Mouse (Mus musculus): ENCODE measurements at regions not wholly inside any gene's neighbourhood (a gene's known extent, or its start where the extent isn't known, plus 50 kb on each side); places are given as distances from the start of the nearest gene placed in this dataset.
"Not testable (repeated sequence)": the region's sequence is repeated elsewhere in the genome, so short reads cannot be mapped to it uniquely, and the experiment has no call there.

DNA sequence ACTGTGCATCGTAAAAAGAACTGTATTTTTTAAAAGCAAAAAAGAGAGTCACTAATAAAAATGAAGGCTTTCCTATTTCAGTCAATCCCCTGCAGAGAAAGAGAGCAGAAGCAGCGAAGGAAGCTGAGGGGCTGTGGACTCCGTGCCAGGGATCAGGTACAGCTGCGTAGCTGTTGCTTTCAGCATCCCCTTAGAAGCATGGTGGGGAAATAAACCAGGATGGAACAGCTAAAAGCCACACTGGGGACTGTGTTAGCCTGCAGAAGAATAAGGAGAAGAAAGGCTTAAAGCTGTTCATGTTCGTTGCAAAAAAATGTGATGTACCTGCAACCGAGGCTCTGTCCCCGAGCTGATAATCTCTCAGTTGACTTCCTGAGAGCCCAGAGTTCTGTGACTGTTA lies 1302.6 kb upstream of the Sel1l start:
- DNase-seq (ENCODE audit: low spot score), result no peak

DNA sequence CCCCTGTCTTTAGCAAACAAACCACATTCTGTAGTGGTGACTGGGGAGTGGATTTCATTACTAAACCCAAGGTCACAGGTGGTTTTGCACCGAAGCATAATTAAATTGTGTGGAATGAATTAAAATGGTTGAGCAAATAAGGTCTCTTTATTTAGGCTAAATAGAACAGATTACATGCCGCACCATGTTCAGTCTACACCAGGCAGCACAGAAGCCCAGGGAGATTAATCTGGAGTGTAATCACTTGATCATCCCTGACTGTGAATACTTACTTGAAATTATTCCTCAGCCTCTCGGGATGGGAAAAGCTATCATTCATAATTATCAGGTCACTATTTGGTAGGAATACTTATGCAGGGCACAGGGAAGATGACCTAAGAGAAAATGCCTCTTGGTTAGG lies 1293.3 kb upstream of the Sel1l start:
- no peak for DNase-seq (ENCODE audit: low spot score)

DNA sequence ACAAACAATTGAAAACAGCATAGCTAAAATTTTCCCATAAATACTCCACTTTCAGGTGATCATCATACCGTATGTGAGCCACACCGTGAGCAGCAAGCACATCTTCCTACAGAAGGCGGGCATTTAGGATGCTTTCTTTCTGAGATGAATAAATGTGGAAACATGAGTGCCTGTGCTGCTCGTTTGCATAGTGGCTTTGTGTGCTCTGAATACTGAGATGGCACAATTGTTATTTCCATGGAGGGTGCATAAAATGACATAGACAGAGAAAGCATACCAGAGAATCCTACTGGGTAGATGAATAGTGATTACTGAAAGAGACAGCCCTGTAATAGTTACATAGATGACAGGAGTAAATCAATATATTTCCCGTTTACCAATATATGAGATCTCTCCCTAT lies 1287.4 kb upstream of the Sel1l start:
- DNase-seq (ENCODE audit: low spot score), result no peak

DNA sequence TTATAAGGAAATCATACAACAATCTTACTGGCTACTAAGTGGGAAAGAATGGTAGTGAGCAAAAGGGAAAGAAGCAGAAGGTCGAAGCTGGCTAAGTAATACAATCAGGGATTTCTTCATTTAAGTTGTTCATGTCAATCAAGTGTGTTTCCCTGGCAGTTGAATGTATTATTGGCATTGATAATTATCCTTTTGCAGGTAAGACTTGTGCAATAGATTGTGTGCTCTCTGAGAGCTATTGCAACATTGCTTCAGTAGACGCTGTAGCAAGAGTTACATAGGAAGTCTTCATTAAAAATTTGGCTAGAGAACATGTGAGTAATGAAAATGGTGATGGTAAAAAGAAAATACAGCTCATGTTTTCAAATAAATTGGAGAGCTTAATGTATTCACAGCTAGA lies 1273.3 kb upstream of the Sel1l start:
- no peak for DNase-seq (ENCODE audit: low spot score)

DNA sequence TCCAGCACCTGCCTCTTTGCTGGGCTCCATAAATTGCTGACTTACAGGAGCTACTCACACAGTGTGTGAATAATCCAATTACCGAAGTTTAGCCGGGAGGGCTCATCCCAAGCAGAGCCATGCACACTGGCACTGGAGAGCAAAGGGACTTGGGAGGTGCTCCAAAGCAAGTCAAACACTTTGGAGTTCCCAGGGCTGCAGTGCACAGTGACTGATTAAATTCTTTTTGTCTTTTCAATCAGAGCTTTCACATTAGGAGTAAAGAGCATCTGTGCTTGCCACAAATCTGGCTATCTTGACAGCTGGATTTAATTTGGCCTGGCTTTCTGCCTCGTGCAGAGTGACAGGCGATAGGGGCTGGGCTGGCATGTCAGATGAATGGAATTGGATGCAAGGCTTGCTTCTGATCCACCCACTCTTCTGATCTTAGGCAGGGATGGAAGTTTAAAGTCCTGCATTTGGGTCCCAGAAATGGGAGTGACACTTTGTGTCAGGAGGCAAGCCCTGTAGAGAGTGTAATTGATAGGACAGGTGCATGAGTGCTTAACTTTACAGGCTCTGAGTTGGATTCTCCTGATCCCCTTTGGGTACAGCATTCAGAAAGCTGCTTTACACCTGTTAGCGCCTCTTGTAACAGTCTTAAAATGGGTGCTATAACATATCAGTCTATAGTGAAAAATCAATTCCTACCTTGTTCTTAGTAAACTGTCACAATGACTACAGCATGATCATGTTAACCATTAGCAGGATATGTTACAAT lies 1239.3 kb upstream of the Sel1l start:
- no peak for DNase-seq (ENCODE audit: low spot score)

DNA sequence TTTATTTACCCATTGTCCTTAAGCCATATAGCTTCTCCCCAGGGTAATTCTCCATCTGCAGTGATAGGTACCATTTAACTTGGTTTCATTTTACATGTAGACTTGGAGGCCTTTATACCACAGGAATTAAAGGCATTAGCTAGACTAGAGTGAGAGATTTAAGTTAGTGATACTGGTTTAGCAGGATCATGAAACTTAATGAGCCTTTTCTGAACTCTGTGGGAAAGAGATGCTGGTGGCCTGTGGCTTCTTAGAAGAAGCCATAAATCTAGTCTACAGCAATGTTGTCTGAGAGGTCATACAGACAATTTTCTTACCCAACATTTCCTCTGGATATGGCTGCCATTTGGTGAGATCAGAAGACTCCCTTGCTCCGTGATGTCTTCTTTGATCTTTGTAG lies 1214.9 kb upstream of the Sel1l start:
- DNase-seq (ENCODE audit: low spot score), result no peak

DNA sequence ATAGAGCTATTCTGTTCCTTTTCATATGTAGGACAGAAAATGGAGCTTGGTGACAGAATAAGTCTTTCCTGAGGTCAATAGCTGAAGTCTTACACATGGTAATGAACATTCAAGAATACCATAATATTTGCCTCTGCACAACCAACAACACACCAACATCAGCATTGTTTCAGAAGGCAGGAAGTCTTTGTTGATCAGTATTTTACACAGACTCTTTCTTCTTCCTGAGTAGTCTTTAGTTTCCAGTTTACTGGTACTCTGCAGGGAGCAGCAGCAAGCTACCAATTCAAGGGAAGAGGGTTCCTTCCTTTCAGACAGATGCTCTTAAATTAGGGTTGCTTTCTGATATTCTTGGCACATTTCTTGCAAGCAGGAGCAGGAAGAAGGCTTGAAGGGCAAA lies 1170.7 kb upstream of the Sel1l start:
- DNase-seq (ENCODE audit: low spot score), result no peak

DNA sequence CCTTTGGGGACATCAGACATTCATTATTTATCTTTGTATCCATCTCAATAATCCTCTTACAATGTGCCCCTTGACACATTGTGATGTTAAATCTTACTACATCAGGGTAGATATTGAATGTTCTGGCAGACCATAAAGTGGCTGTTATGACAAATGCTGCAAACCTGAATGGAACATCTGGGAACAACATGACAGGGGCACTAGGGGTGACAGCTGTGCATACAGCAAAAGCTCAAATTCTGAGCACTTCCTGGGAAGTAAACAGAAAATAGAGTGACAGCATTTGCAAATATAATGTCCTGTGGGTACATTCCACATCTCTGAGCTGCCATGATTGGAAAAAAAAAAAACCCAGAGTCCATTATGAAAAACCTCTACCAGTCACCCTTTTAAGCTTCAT lies 1162.6 kb upstream of the Sel1l start:
- no peak for DNase-seq (ENCODE audit: low spot score)

DNA sequence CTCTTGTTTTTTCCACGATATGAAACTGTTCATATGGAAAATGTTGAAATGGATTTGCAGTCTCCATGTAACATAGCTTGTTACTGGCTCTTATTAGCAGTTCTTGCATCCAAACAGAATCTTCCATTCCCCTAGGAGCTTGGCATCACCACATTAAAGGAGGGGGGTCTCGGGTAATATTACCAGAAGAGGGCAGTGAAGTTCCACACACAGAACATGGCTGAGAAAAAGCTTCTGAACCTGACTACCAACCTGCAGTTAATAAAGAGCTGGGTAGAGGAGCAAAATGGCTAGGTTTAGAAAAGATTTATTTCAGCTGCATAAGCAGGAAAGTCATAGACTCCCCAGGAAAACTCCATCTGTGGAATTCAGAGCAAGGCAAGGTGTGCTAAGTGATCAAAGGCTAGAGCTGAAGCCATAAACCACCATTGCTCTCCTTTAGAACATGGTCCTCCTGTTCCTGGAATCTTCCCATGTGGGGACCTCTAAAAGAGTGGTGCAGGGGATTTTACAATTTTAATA lies 1157.9 kb upstream of the Sel1l start:
- no peak for DNase-seq (ENCODE audit: low spot score)

DNA sequence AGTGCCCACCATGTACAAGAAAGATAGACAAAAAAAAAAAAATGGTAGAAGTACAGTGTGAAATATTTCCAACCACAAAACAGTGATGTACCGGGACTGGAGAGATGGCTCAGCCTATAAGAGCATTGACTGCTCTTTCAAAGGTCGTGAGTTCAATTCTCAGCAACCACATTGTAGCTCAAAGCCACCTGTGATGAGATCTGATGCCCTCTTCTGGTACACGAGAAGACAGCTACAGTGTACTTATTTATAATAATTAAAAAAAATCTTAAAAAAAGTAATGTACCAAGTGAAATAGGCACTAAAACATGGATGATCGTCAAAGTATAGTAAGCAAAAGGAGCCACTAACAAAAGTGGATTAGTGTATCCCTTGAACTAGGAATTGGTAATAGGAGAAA lies 1154.2 kb upstream of the Sel1l start:
- no peak for DNase-seq (ENCODE audit: low spot score)

DNA sequence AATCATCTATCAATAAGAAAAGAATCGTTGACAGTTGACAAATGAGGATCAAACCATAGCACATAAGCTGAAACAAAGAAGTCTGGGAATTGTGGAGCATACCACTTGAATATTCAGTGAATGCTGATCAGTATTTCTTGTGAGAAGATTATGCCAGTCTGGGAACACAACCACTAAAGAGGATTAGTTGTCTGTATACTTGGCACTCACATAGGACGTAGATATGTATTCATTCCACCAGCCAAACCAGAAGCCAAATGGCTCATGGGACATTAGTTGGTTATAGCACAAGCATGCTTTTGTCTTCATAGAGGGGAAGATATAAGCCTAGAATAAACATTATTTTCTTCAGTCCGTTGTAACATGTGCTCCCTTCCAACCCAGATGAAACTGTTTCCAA lies 1126.7 kb upstream of the Sel1l start:
- DNase-seq (ENCODE audit: low spot score), result no peak

DNA sequence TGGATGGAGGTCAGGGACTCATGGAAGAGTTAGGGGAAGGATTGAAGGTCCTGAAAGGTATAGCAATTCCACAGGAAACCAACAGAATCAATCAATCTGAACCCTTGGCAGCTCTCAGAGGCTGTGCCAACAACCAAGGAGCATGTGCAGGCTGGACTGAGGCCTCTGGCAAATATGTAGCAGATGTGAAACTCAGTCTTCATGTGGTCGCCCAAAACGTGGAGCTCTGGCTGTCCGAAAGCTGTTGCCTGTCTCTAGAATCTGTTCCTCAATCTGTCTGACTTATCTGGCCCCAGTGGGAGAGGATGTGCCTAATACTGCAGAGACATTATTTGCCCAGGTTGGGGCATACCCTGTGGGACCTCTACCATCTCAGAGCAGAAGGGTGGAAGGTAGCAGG lies 1095.4 kb upstream of the Sel1l start:
- DNase-seq (ENCODE audit: low spot score), result no peak

DNA sequence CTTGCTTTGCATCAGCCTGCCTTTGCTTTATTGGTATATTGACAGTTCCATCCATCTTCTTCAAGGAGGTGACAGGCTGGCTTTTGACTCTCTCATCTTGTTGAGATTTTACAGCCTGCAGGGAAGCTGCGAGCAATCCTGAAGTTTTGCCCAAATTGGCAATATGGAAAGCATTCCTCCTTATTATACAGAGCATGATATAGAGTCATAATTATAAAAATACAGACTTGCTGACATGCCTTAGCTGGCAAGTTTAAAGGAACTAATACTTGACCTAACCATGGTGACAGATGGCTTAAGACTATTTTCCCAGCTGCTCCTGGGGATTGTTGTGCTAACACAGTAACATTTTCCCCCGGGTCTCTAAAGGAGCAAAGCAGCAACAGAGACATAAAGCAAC lies 1078.6 kb upstream of the Sel1l start:
- no peak for DNase-seq (ENCODE audit: low spot score)

DNA sequence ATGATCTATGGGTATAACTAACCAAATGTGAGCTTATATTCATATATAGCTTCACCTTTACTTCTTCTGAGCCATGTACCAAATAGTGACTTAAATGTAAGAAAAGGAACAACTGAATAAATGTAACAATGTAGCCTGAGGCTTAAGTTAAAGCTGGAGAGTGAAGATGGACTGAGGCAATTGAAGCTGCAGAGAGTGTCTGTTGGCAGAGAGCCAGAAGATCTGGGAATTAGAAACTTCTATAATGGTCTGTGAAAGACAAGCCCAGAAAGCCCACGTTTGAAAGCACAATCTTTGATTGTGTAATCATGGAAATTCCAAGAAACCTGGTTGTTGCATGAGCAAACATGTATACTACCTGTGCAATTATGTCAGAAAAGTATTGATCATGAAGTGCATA lies 1078.0 kb upstream of the Sel1l start:
- no peak for DNase-seq (ENCODE audit: low spot score)

DNA sequence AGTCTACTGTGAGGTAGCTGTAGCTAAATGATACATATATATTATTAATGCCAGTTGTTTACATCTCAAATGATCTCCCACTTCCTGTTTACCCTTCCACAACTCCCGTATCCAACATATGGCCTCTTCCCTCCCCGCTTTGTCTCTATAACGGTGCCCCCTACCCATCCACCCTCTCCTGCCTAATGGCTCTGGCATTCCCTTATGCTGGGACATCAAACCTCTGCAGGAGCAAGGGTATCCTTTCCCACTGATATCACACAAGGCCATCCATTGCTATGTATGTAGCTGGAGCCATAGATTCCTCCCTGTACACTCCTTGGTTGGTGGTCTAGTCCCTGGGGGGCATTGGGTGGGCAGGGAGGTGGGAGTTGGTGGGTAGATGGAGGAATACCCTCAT lies 1071.0 kb upstream of the Sel1l start:
- DNase-seq (ENCODE audit: low spot score), result no peak

DNA sequence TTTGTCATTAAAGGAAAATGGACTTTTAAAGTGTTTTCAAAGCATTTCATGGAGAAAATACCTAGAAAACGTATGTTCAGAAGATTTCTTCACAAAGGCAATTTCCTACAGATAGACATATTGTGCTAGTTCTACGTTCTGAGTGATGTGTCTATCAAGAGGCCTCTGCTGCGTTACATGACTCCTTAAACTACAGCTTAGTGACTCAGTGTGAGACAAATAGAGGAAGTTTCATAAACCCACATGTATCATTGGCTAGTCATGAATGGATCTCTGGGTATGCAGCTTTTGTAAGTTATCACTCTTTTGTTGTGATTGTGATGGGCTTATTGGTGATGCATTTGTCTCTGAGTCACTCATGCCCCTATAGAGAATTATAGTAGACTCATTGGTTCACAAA lies 1067.3 kb upstream of the Sel1l start:
- no peak for DNase-seq (ENCODE audit: low spot score)

DNA sequence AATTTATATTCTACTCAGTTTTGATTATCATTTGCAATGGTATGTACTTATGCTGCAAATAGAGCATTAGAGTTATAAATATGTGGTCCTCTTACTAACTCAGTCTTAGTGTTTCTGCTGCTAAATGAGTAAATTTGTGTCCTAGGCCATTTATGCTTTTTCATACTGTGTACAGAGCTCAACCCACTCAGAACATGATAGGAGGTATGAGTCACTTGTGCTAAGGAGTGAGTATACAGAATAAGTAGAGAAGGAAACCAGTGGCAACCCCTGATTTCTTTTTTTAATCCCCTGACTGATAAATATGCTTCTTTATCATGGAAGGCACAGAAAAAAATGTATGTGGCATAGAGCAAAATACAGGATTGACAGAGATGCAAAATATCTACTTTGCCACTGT lies 1066.8 kb upstream of the Sel1l start:
- DNase-seq (ENCODE audit: low spot score), result no peak

DNA sequence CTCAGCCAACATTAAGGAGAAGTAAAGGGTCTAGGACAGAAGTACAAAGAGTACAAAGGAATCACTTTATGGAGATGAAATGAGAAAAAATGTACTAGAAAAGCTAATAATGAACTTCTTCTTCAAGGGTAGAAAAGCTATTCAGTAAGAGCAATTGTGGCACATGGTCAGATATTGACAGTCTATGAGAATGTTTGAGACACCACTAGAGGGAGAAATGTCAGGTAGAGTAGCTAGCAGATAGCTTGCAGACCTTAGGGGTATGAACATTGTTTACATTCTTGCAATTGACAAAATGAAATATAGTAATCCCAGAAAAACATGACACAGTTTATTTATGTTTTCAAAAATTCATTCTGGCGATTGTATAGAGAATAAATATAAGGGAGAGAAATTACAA lies 1066.2 kb upstream of the Sel1l start:
- no peak for DNase-seq (ENCODE audit: low spot score)

DNA sequence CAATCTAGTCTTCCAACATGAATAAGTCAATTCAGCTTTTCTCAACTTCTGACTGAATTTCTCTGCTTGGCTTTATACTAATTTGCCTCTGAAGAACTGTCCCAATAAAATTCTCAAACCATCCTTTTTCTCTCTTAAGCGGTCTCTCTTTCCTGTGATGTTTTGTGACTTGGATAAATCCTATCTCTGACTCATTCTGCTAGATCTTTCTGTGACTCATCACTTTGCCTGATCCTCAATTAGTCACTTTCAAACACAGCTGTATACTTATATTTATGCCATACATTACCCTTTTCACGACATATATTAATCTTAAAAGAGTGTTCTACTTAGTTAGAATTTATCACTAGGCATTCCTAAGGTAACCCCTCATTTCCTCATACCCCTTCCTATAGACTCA lies 1055.4 kb upstream of the Sel1l start:
- no peak for DNase-seq (ENCODE audit: low spot score)

DNA sequence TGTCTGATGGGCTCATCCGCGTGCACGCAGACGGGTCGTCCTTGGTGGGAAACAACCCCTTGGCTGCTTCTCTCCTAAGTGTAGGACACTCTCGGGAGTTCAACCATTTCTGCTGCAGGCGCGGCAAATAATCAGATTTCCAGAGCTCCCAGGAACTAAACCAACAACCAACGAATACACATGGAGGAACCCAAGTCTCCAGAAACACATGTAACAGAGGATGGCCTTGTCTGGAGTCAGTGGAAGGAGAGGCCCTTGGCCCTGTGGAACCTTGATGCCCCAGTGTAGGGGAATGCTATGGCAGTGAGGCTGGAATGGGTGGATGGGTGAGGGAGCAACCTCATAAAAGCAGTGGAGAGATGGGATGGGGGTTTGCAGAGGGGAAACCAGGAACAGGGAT lies 1043.4 kb upstream of the Sel1l start:
- no peak for DNase-seq (ENCODE audit: low spot score)

DNA sequence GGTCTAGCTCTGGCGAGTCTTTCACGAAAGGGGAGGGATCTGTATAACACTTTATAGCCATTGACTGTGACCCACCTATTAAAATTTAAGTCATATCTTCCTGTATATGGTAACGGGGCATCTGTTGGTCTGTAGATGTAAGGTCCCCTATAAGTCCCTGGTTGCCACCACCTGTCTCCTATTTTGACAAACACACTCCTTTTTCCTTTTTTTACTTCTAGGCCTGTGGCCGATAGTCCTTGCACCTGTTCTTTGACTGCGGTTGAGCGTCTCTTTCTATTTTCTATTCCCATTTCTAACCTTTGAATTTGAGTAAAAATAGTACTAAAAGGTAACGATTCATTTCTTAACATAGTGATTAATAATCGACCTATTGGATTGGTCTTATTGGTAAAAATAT lies 1042.7 kb upstream of the Sel1l start:
- DNase-seq (ENCODE audit: low spot score), result not testable (repeated sequence)

DNA sequence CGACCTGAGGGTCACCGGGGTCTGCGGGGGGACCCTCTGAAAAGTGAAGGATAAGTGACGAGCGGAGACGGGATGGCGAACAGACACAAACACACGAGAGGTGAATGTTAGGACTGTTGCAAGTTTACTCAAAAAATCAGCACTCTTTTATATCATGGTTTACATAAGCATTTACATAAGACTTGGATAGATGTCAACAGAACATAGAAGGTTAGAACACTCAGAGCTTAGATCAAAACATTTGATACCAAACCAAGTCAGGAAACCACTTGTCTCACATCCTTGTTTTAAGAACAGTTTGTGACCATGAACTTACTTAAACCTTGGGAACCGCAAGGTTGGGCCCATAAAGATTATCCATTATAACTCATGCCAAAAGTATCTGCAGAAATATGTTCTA lies 1042.2 kb upstream of the Sel1l start:
- not testable (repeated sequence) for DNase-seq (ENCODE audit: low spot score)

DNA sequence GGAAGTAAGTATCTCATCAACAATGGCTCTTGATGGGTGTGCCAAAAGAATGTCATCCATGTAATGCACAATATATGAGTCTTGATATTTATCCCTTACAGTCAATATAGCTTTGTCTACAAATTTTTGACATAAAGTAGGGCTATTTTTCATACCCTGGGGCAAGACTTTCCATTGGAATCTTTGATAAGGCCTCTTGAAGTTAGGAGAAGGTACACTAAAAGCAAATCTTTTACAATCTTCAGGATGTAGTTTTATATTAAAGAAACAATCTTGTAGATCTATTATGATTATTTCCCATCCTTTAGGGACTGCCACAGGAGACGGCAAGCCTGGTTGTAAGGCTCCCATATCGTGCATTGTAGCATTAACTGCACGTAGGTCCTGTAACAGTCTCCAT lies 1038.8 kb upstream of the Sel1l start:
- no peak for DNase-seq (ENCODE audit: low spot score)
